Mouse (Mus musculus): ENCODE measurements around the gene Hsd11b2.

The Hsd11b2 gene

GRCm38 (mm10) chr8:105518436-105519313 lies at the start of gene Hsd11b2:
Hsd11b2 (plus strand) TSS chr8:105518755.
- peak within 1 kb of the TSS; percentile 89 for H3K4me3 ChIP-seq (replicated peaks; ENCODE audit: low read length)
- TF ChIP-seq NANOG (IDR thresholded peaks at IDR 0.05; ENCODE audit: borderline replicate concordance, low read length) (no peak), POU5F1 (IDR thresholded peaks at IDR 0.05; ENCODE audit: borderline replicate concordance, low read length) (no peak), CTCF (conservative IDR thresholded peaks at IDR 0.05; ENCODE audit: low read length) (no peak)
- H3K27me3 ChIP-seq (ENCODE audit: insufficient read depth, low read length): peaks cover 57% of the 10 kb centered on the region
- peaks cover 79% of the 10 kb centered on the region for H3K4me1 ChIP-seq (replicated peaks; ENCODE audit: low read depth, low read length)
- peaks cover 20% of the 10 kb centered on the region for H3K36me3 ChIP-seq (ENCODE audit: insufficient read depth, low read length)
- H3K9me3 ChIP-seq (ENCODE audit: low read length): no peaks in the 10 kb centered on the region

GRCm38 (mm10) chr8:105469041-105469695 lies 49.4 kb upstream of the Hsd11b2 start:
- TF ChIP-seq CTCF (conservative IDR thresholded peaks at IDR 0.05; ENCODE audit: low read length) (no peak), POU5F1 (IDR thresholded peaks at IDR 0.05; ENCODE audit: borderline replicate concordance, low read length) (no peak), NANOG (IDR thresholded peaks at IDR 0.05; ENCODE audit: borderline replicate concordance, low read length) (no peak)
- 0 out of 2 replicates have a peak overlapping the region, but pooled peaks have one; percentile 39 for H3K4me3 ChIP-seq (replicated peaks; ENCODE audit: low read length)
- peaks cover 72% of the 10 kb centered on the region for H3K4me1 ChIP-seq (replicated peaks; ENCODE audit: low read depth, low read length)
- no peaks in the 10 kb centered on the region for H3K9me3 ChIP-seq (ENCODE audit: low read length)
- H3K27me3 ChIP-seq (ENCODE audit: insufficient read depth, low read length): peaks cover 70% of the 10 kb centered on the region
- H3K36me3 ChIP-seq (ENCODE audit: insufficient read depth, low read length): 0 out of 2 replicates have a peak, but pooled peaks cover 4% of the 10 kb centered on the region

- Histone ChIP-seq H3K9me3 (ENCODE audit: low read length) (no peaks in the 10 kb centered on the region), H3K4me1 (replicated peaks; ENCODE audit: low read depth, low read length) (peaks cover 74% of the 10 kb centered on the region), H3K4me3 (replicated peaks; ENCODE audit: low read length) (peak overlapping the region; percentile 39; the same call in 1 of the 2 replicates), H3K27me3 (ENCODE audit: insufficient read depth, low read length) (peaks cover 74% of the 10 kb centered on the region), H3K36me3 (ENCODE audit: insufficient read depth, low read length) (0 out of 2 replicates have a peak, but pooled peaks cover 4% of the 10 kb centered on the region)
- TF ChIP-seq POU5F1 (IDR thresholded peaks at IDR 0.05; ENCODE audit: borderline replicate concordance, low read length): no peak
- no peak for TF ChIP-seq NANOG (IDR thresholded peaks at IDR 0.05; ENCODE audit: borderline replicate concordance, low read length)
- no peak for TF ChIP-seq CTCF (conservative IDR thresholded peaks at IDR 0.05; ENCODE audit: low read length)
Observed at GRCm38 (mm10) chr8:105469816-105470215, 48.7 kb upstream of the Hsd11b2 start.

GRCm38 (mm10) chr8:105470262-105470661 lies 48.3 kb upstream of the Hsd11b2 start:
- H3K4me3 ChIP-seq (replicated peaks; ENCODE audit: low read length): peak overlapping the region; percentile 62
- TF ChIP-seq POU5F1 (IDR thresholded peaks at IDR 0.05; ENCODE audit: borderline replicate concordance, low read length) (no peak), CTCF (conservative IDR thresholded peaks at IDR 0.05; ENCODE audit: low read length) (no peak), NANOG (IDR thresholded peaks at IDR 0.05; ENCODE audit: borderline replicate concordance, low read length) (no peak)
- no peaks in the 10 kb centered on the region for H3K9me3 ChIP-seq (ENCODE audit: low read length)
- peaks cover 74% of the 10 kb centered on the region for H3K27me3 ChIP-seq (ENCODE audit: insufficient read depth, low read length)
- H3K36me3 ChIP-seq (ENCODE audit: insufficient read depth, low read length): 0 out of 2 replicates have a peak, but pooled peaks cover 4% of the 10 kb centered on the region
- peaks cover 76% of the 10 kb centered on the region for H3K4me1 ChIP-seq (replicated peaks; ENCODE audit: low read depth, low read length)

GRCm38 (mm10) chr8:105470681-105471313 lies 47.8 kb upstream of the Hsd11b2 start:
- TF ChIP-seq NANOG (IDR thresholded peaks at IDR 0.05; ENCODE audit: borderline replicate concordance, low read length) (no peak), POU5F1 (IDR thresholded peaks at IDR 0.05; ENCODE audit: borderline replicate concordance, low read length) (no peak), CTCF (conservative IDR thresholded peaks at IDR 0.05; ENCODE audit: low read length) (no peak)
- Histone ChIP-seq H3K9me3 (ENCODE audit: low read length) (no peaks in the 10 kb centered on the region), H3K36me3 (ENCODE audit: insufficient read depth, low read length) (0 out of 2 replicates have a peak, but pooled peaks cover 5% of the 10 kb centered on the region), H3K27me3 (ENCODE audit: insufficient read depth, low read length) (peaks cover 74% of the 10 kb centered on the region), H3K4me1 (replicated peaks; ENCODE audit: low read depth, low read length) (peaks cover 82% of the 10 kb centered on the region), H3K4me3 (replicated peaks; ENCODE audit: low read length) (peak overlapping the region; percentile 62)

GRCm38 (mm10) chr8:105471314-105472015 lies 47.1 kb upstream of the Hsd11b2 start, which contains the start of gene Tppp3:
Tppp3 (minus strand) TSS chr8:105471526.
- 0 out of 2 replicates have a peak, but pooled peaks cover 9% of the 10 kb centered on the region for H3K36me3 ChIP-seq (ENCODE audit: insufficient read depth, low read length)
- H3K4me3 ChIP-seq (replicated peaks; ENCODE audit: low read length): peak within 1 kb of the TSS; percentile 63
- peaks cover 74% of the 10 kb centered on the region for H3K27me3 ChIP-seq (ENCODE audit: insufficient read depth, low read length)
- no peak for TF ChIP-seq POU5F1 (IDR thresholded peaks at IDR 0.05; ENCODE audit: borderline replicate concordance, low read length)
- peak; percentile 21 for TF ChIP-seq CTCF (conservative IDR thresholded peaks at IDR 0.05; ENCODE audit: low read length)
- no peak for TF ChIP-seq NANOG (IDR thresholded peaks at IDR 0.05; ENCODE audit: borderline replicate concordance, low read length)
- peaks cover 88% of the 10 kb centered on the region for H3K4me1 ChIP-seq (replicated peaks; ENCODE audit: low read depth, low read length)
- no peaks in the 10 kb centered on the region for H3K9me3 ChIP-seq (ENCODE audit: low read length)

- Histone ChIP-seq H3K9me3 (ENCODE audit: low read length) (no peaks in the 10 kb centered on the region), H3K27me3 (ENCODE audit: insufficient read depth, low read length) (peaks cover 74% of the 10 kb centered on the region), H3K36me3 (ENCODE audit: insufficient read depth, low read length) (0 out of 2 replicates have a peak, but pooled peaks cover 5% of the 10 kb centered on the region), H3K4me3 (replicated peaks; ENCODE audit: low read length) (peak overlapping the region; percentile 63), H3K4me1 (replicated peaks; ENCODE audit: low read depth, low read length) (peaks cover 96% of the 10 kb centered on the region)
- TF ChIP-seq NANOG (IDR thresholded peaks at IDR 0.05; ENCODE audit: borderline replicate concordance, low read length): no peak
- no peak for TF ChIP-seq POU5F1 (IDR thresholded peaks at IDR 0.05; ENCODE audit: borderline replicate concordance, low read length)
- no peak for TF ChIP-seq CTCF (conservative IDR thresholded peaks at IDR 0.05; ENCODE audit: low read length)
Observed at GRCm38 (mm10) chr8:105472414-105472932, 46.1 kb upstream of the Hsd11b2 start.

Measured in E14TG2a.4 (cell line).